Mouse (Mus musculus) 3134 (cell line): ENCODE results near the gene Gm2115.

Experiments used
- DNase-seq: peaks from one replicate; pipeline ENCODE4 v3.0.0-alpha.2; 2011; ENCODE audit warnings: low spot score; ENCODE audit not compliant: insufficient read length; ENCODE audit errors: extremely low read depth

The Gm2115 gene

GRCm38 (mm10) chr7:84585086-84585485 is 56.3 kb downstream of the Gm2115 start:
- no peak for DNase-seq

GRCm38 (mm10) chr7:84586360-84587100 is 57.8 kb downstream of the Gm2115 start:
- no peak for DNase-seq

GRCm38 (mm10) chr7:84587101-84587783 is 58.5 kb downstream of the Gm2115 start:
- DNase-seq = no peak

GRCm38 (mm10) chr7:84590622-84591021 is 61.9 kb downstream of the Gm2115 start:
- no peak for DNase-seq

- no peak for DNase-seq
These were observed 62.6 kb downstream of the Gm2115 start for GRCm38 (mm10) chr7:84591347-84591746.

- peak; percentile 37 for DNase-seq
These were observed 65.5 kb downstream of the Gm2115 start for GRCm38 (mm10) chr7:84594087-84594916.

GRCm38 (mm10) chr7:84594917-84595303 is 66.2 kb downstream of the Gm2115 start:
- no peak for DNase-seq

GRCm38 (mm10) chr7:84596002-84596401 is 67.2 kb downstream of the Gm2115 start:
- DNase-seq = no peak

GRCm38 (mm10) chr7:84596633-84597032 is 67.9 kb downstream of the Gm2115 start:
- no peak for DNase-seq

- DNase-seq = no peak
These were observed 71.9 kb downstream of the Gm2115 start for GRCm38 (mm10) chr7:84600631-84601030.

GRCm38 (mm10) chr7:84601331-84601730 is 72.6 kb downstream of the Gm2115 start:
- DNase-seq = no peak

GRCm38 (mm10) chr7:84604501-84604900 is 75.7 kb downstream of the Gm2115 start:
- DNase-seq = peak; percentile 45

- DNase-seq = no peak
These were observed 76.4 kb downstream of the Gm2115 start for GRCm38 (mm10) chr7:84605033-84605687.

- DNase-seq = peak; percentile 93
These were observed 77.0 kb downstream of the Gm2115 start for GRCm38 (mm10) chr7:84605704-84606292.

- no peak for DNase-seq
These were observed 77.6 kb downstream of the Gm2115 start, which contains the start of gene Fah for GRCm38 (mm10) chr7:84606293-84606749. Gene Fah (minus strand): TSS chr7:84606722.

GRCm38 (mm10) chr7:84611609-84612008 is 82.9 kb downstream of the Gm2115 start:
- DNase-seq = no peak

- no peak for DNase-seq
These were observed 83.7 kb downstream of the Gm2115 start for GRCm38 (mm10) chr7:84612445-84612844.

- no peak for DNase-seq
These were observed 90.2 kb downstream of the Gm2115 start for GRCm38 (mm10) chr7:84618951-84619350.

- no peak for DNase-seq
These were observed 92.2 kb downstream of the Gm2115 start for GRCm38 (mm10) chr7:84620956-84621355.

- no peak for DNase-seq
These were observed 95.0 kb downstream of the Gm2115 start for GRCm38 (mm10) chr7:84623718-84624117.
